Mouse (Mus musculus) liver, postnatal 0 days (tissue): ENCODE data around the gene Sufu.

Experiments used
- CTCF ChIP-seq: sonication (generic); IDR thresholded peaks from 2 replicates; pipeline ENCODE4 v1.5.1; 2016; ENCODE audit warnings: antibody characterized with exemption, low read depth
- EP300 ChIP-seq: IDR thresholded peaks from 2 replicates; pipeline ENCODE4 v1.6.1; 2016; ENCODE audit warnings: antibody characterized with exemption, low read depth, mild to moderate bottlenecking

DNA sequence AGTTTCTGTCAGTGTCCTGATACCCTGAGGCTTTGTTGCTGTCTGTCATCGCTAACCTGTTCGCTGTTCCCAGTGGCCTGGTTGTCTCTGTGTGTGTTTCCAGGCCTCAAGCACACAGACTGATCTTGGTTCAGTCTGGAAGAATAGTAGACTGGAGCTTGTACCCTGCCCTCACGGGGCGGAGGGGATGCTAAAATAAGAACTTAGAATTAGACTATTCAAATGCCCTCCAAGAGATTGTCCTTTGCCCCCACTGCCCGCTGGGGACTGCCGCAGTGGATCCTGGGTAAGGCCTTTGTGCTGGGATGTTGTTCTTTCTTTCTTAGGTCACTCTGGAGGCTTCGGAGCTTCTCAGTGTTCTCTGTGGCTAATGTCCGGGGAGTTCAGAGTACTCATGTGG is 28.6 kb downstream of the Sufu start:
- no peak for TF ChIP-seq CTCF
- no peak for TF ChIP-seq EP300
